Comparison of ENCODE assay signal across 8 mouse cellular contexts in the genomic region with DNA sequence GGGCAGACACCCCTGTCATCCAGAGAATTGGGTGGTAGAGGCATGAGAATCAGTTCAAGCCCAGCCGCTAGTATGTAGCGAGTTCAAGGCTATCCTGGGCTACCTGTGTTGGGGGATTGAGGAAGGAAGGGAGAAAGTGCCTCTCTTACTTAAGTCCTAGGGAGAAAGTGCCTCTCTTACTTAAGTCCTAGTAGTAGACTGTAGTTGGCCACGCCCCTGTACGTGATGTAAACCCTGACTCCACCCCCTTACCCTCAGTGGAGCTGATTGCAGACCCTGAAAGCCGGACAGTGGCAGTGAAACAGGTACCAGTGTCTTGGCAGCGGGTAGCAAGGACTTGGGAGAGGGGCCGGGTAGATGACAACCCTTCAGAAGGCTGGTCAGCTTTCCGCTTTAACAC. TPM values are rescaled to one million over a fixed set of nuclear protein-coding genes. Genes with fewer than 3 reads are reported as not detected.
DNase-seq lines count a peak whose midpoint lies in the region; ATAC-seq lines count a peak whose summit lies in the region.

No protein-coding gene starts in this region.

- 25% methylated on average over 8 of the region's 8 CpGs for WGBS in kidney, embryonic 16.5 days

- peak overlapping the region; percentile 86 for H3K4me3 ChIP-seq in kidney, embryonic 16.5 days (ENCODE audit: low read length)

- H3K4me2 ChIP-seq in kidney, embryonic 16.5 days (replicated peaks; ENCODE audit: low read depth, low read length): peak overlapping the region; percentile 93

- peak; percentile 44; the same call in 1 of the 2 replicates for ATAC-seq in erythroblast, adult 5-6 weeks (replicated peaks; ENCODE audit: low FRiP score, poor library complexity, severe bottlenecking)
- no peak for ATAC-seq in kidney, embryonic 16.5 days (ENCODE audit: low FRiP score, low TSS enrichment)
- ATAC-seq in megakaryocyte, adult 5-6 weeks (ENCODE audit: poor library complexity, severe bottlenecking): peak; percentile 38

- H3K9ac ChIP-seq in kidney, embryonic 16.5 days (replicated peaks; ENCODE audit: low read length): peak overlapping the region; percentile 90

- peak; percentile 88 for DNase-seq in A20 (ENCODE audit: low read depth, low spot score)
- peak; percentile 82 for DNase-seq in ES-CJ7 (ENCODE audit: low read depth, low spot score)
- peak; percentile 47 for DNase-seq in thymus, postnatal 0 days (ENCODE audit: low spot score)
- DNase-seq in layer of hippocampus, postnatal 36 days: no peak
- DNase-seq in layer of hippocampus, postnatal 14 days (ENCODE audit: low spot score in 2 of 2): no peak

- H3K27ac ChIP-seq in kidney, embryonic 16.5 days (ENCODE audit: low read length): peak overlapping the region; percentile 95

- peaks cover 52% of the 10 kb centered on the region for H3K4me1 ChIP-seq in kidney, embryonic 16.5 days (ENCODE audit: insufficient read depth, low read length)

- H3K27me3 ChIP-seq in kidney, embryonic 16.5 days (ENCODE audit: insufficient read depth, low read length): no peaks in the 10 kb centered on the region

- H3K36me3 ChIP-seq in kidney, embryonic 16.5 days (ENCODE audit: insufficient read depth, low read length): peaks cover 20% of the 10 kb centered on the region

- no peaks in the 10 kb centered on the region for H3K9me3 ChIP-seq in kidney, embryonic 16.5 days (ENCODE audit: low read length)

RNA-seq across cellular contexts. Expression of a gene that starts 1.0 kb away (rescaled TPM):
- total RNA-seq in erythroblast, adult 5-6 weeks (2015; ENCODE audit: low replicate concordance): 17.3 and 43.3 TPM in 2 replicates
- 26.8 and 32.5 TPM in 2 replicates for total RNA-seq in erythroblast, adult 5-6 weeks (2017; ENCODE audit: low replicate concordance)
- polyA plus RNA-seq in kidney, embryonic 16.5 days (2015; fragmentation: Nextera tagmentation; extraction: Ambion mirVana): 38.7 and 40.4 TPM in 2 replicates
- total RNA-seq in megakaryocyte, adult 5-6 weeks (2015): 75.1 and 89.7 TPM in 2 replicates
- total RNA-seq in megakaryocyte, adult 5-6 weeks (2017): 109 and 129 TPM in 2 replicates
- 61.8 and 63.4 TPM in 2 replicates for polyA plus RNA-seq in thymus, postnatal 0 days (2015; fragmentation: Nextera tagmentation; extraction: Ambion mirVana)
- 10 to 100 TPM; 27.1 to 27.2 TPM for total RNA-seq in layer of hippocampus, postnatal 36 days (2021)
- total RNA-seq in layer of hippocampus, postnatal 14 days (2021): 10 to 100 TPM; 32.3 to 33.3 TPM

RNA-seq across cellular contexts. Expression of a gene that starts 9.0 kb away (rescaled TPM):
- 15.8 and 21.3 TPM in 2 replicates for total RNA-seq in erythroblast, adult 5-6 weeks (2015; ENCODE audit: low replicate concordance)
- 33.6 and 77.5 TPM in 2 replicates for total RNA-seq in erythroblast, adult 5-6 weeks (2017; ENCODE audit: low replicate concordance)
- polyA plus RNA-seq in kidney, embryonic 16.5 days (2015; fragmentation: Nextera tagmentation; extraction: Ambion mirVana): 93.9 and 94.9 TPM in 2 replicates
- total RNA-seq in megakaryocyte, adult 5-6 weeks (2015): 12.5 and 17.6 TPM in 2 replicates
- total RNA-seq in megakaryocyte, adult 5-6 weeks (2017): 13.0 and 14.8 TPM in 2 replicates
- polyA plus RNA-seq in thymus, postnatal 0 days (2015; fragmentation: Nextera tagmentation; extraction: Ambion mirVana): 56.5 and 60.3 TPM in 2 replicates
- total RNA-seq in layer of hippocampus, postnatal 36 days (2021): 10 to 100 TPM; 63.7 to 64.6 TPM
- total RNA-seq in layer of hippocampus, postnatal 14 days (2021): 10 to 100 TPM; 46.2 to 54.2 TPM

RNA-seq across cellular contexts. Expression of a gene that starts 9.1 kb away (rescaled TPM):
- total RNA-seq in erythroblast, adult 5-6 weeks (2015; ENCODE audit: low replicate concordance): 6.5 and 7.1 TPM in 2 replicates
- 19.7 and 43.3 TPM in 2 replicates for total RNA-seq in erythroblast, adult 5-6 weeks (2017; ENCODE audit: low replicate concordance)
- polyA plus RNA-seq in kidney, embryonic 16.5 days (2015; fragmentation: Nextera tagmentation; extraction: Ambion mirVana): 117 and 126 TPM in 2 replicates
- total RNA-seq in megakaryocyte, adult 5-6 weeks (2015): 4.7 and 6.5 TPM in 2 replicates
- total RNA-seq in megakaryocyte, adult 5-6 weeks (2017): 8.0 and 9.6 TPM in 2 replicates
- polyA plus RNA-seq in thymus, postnatal 0 days (2015; fragmentation: Nextera tagmentation; extraction: Ambion mirVana): 47.3 and 49.2 TPM in 2 replicates
- 10 to 100 TPM; 78.8 to 80.6 TPM for total RNA-seq in layer of hippocampus, postnatal 36 days (2021)
- 10 to 100 TPM; 81.6 to 89.7 TPM for total RNA-seq in layer of hippocampus, postnatal 14 days (2021)

RNA-seq across cellular contexts. Expression of a gene that starts 11.7 kb away (rescaled TPM):
- total RNA-seq in erythroblast, adult 5-6 weeks (2015; ENCODE audit: low replicate concordance): 6.9 and 8.1 TPM in 2 replicates
- total RNA-seq in erythroblast, adult 5-6 weeks (2017; ENCODE audit: low replicate concordance): 8.8 and 12.1 TPM in 2 replicates
- 371 and 404 TPM in 2 replicates for polyA plus RNA-seq in kidney, embryonic 16.5 days (2015; fragmentation: Nextera tagmentation; extraction: Ambion mirVana)
- 21.3 and 29.0 TPM in 2 replicates for total RNA-seq in megakaryocyte, adult 5-6 weeks (2015)
- total RNA-seq in megakaryocyte, adult 5-6 weeks (2017): 5.9 and 8.7 TPM in 2 replicates
- 147 and 158 TPM in 2 replicates for polyA plus RNA-seq in thymus, postnatal 0 days (2015; fragmentation: Nextera tagmentation; extraction: Ambion mirVana)
- total RNA-seq in layer of hippocampus, postnatal 36 days (2021): 100 to 1,000 TPM; 346 to 359 TPM
- 100 to 1,000 TPM; 272 to 295 TPM for total RNA-seq in layer of hippocampus, postnatal 14 days (2021)

RNA-seq across cellular contexts. Expression of a gene that starts 34.6 kb away (rescaled TPM):
- 6.5 and 8.4 TPM in 2 replicates for total RNA-seq in erythroblast, adult 5-6 weeks (2015; ENCODE audit: low replicate concordance)
- total RNA-seq in erythroblast, adult 5-6 weeks (2017; ENCODE audit: low replicate concordance): 3.2 and 5.3 TPM in 2 replicates
- polyA plus RNA-seq in kidney, embryonic 16.5 days (2015; fragmentation: Nextera tagmentation; extraction: Ambion mirVana): 136 and 149 TPM in 2 replicates
- 19.4 and 23.7 TPM in 2 replicates for total RNA-seq in megakaryocyte, adult 5-6 weeks (2015)
- 8.6 and 9.0 TPM in 2 replicates for total RNA-seq in megakaryocyte, adult 5-6 weeks (2017)
- 59.0 and 60.0 TPM in 2 replicates for polyA plus RNA-seq in thymus, postnatal 0 days (2015; fragmentation: Nextera tagmentation; extraction: Ambion mirVana)
- 100 to 1,000 TPM in 1 of 2 experiments, 10 to 100 TPM in 1; 97.2 to 113 TPM for total RNA-seq in layer of hippocampus, postnatal 36 days (2021)
- 100 to 1,000 TPM; 106 to 111 TPM for total RNA-seq in layer of hippocampus, postnatal 14 days (2021)

Comparison
In these comparisons a context has a peak if more than half of its experiments do, and no peak if none do; other contexts are left out.
1. DNase-seq: peak in A20 (single experiment), ES-CJ7 (single experiment) and thymus, postnatal 0 days (single experiment); none in layer of hippocampus, postnatal 36 days (0 of 2) and layer of hippocampus, postnatal 14 days (0 of 2).